Mouse (Mus musculus) E14TG2a.4 (cell line): Measurements from ENCODE around the gene Lgi4.

Experiments used
- CTCF ChIP-seq: conservative IDR thresholded peaks from 2 replicates; pipeline ENCODE4 v1.5.1; 2014; ENCODE audit warnings: low read length
- POU5F1 ChIP-seq: IDR thresholded peaks from 2 replicates; pipeline ENCODE4 v1.6.1; 2014; ENCODE audit warnings: low read length, borderline replicate concordance

GRCm38 (mm10) chr7:31059919-31060620 lies 928 bp downstream of the Lgi4 start:
- TF ChIP-seq CTCF (no peak), POU5F1 (no peak)
